Mouse (Mus musculus) liver, embryonic 12.5 days (tissue): ENCODE measurements around the gene Tbl1x. TPM values are rescaled to one million over a fixed set of nuclear protein-coding genes. Genes with fewer than 3 reads are reported as not detected.
A peak's percentile ranks its signal among the peaks of the same experiment; 100 is the strongest.

Source experiments
- ATAC-seq: fragments of 200-750 bp; cut with Nextera tagmentation; 2 replicates; pipeline ENCODE4 v1.8.0; 2017; ENCODE audit warnings: moderate number of reproducible peaks, mild to moderate bottlenecking, moderate library complexity
- H3K27ac ChIP-seq: fragments of 300-500 bp; sonication (generic); 2 replicates; pipeline ENCODE4 v1.5.1; 2016; ENCODE audit warnings: mild to moderate bottlenecking
- H3K27me3 ChIP-seq: fragments of 300-500 bp; sonication (generic); replicated peaks from 2 replicates; pipeline ENCODE4 v1.6.1; 2016; ENCODE audit warnings: mild to moderate bottlenecking, moderate library complexity
- H3K36me3 ChIP-seq: fragments of 300-500 bp; sonication (generic); 2 replicates; pipeline ENCODE4 v1.6.1; 2016; ENCODE audit warnings: mild to moderate bottlenecking, moderate library complexity
- H3K4me1 ChIP-seq: fragments of 300-500 bp; sonication (generic); 2 replicates; pipeline ENCODE4 v1.6.1; 2016
- H3K4me2 ChIP-seq: fragments of 300-500 bp; sonication (generic); 2 replicates; pipeline ENCODE4 v1.6.1; 2016; ENCODE audit warnings: mild to moderate bottlenecking, moderate library complexity
- H3K4me3 ChIP-seq: fragments of 300-500 bp; sonication (generic); 2 replicates; pipeline ENCODE4 v1.5.1; 2016; ENCODE audit warnings: mild to moderate bottlenecking, moderate library complexity
- H3K9ac ChIP-seq: fragments of 300-500 bp; sonication (generic); 2 replicates; pipeline ENCODE4 v1.6.1; 2016; ENCODE audit warnings: mild to moderate bottlenecking, moderate library complexity
- H3K9me3 ChIP-seq: fragments of 300-500 bp; sonication (generic); replicated peaks from 2 replicates; pipeline ENCODE4 v1.6.1; 2016; ENCODE audit warnings: mild to moderate bottlenecking, moderate library complexity
- WGBS: fragments of 180-500 bp; shearing (Covaris S2); methylation state at CpG from one replicate; pipeline ENCODE4 v1.1.7; 2016; ENCODE audit not compliant: insufficient replicate concordance; 5-methylcytosine and 5-hydroxymethylcytosine counted together
- polyA plus RNA-seq: library from polyadenylated mRNA; unstranded; fragments of >200 nt; fragmentation: Nextera tagmentation; extraction: Ambion mirVana; gene quantifications from 2 replicates; pipeline ENCODE4 v1.2.1, GENCODE M21; 2016

The Tbl1x gene
- polyA plus RNA-seq, 1 experiment from 2014 or later = 27.1 TPM

DNA sequence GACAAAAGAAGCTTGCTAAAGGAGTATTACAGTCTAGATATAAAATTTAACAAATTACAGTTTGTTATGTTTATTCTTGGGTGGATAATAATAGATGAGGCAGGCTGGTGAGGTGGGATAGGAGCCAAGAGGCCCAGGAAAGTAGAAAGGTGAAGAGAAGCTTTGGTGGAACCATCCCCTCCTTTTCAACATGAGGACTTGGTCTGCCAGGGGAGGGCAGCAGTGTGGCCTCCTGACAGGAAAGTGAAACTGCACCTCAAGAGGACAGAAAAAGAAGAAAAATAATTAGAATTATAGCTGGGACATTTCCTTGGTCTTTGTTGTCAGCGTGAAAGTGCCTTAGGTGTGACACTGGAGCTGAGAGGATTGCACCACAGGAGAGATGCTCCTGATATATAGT is 35.6 kb downstream of the Tbl1x start:
- Histone ChIP-seq H3K36me3 (no peaks in the 10 kb centered on the region), H3K4me3 (no peak overlapping the region), H3K4me1 (peaks cover 31% of the 10 kb centered on the region), H3K9me3 (no peaks in the 10 kb centered on the region), H3K9ac (no peak overlapping the region), H3K4me2 (no peak overlapping the region), H3K27me3 (no peaks in the 10 kb centered on the region), H3K27ac (no peak overlapping the region)
- 87% methylated on average over 1 of the region's 1 CpGs for WGBS
- no peak for ATAC-seq

DNA sequence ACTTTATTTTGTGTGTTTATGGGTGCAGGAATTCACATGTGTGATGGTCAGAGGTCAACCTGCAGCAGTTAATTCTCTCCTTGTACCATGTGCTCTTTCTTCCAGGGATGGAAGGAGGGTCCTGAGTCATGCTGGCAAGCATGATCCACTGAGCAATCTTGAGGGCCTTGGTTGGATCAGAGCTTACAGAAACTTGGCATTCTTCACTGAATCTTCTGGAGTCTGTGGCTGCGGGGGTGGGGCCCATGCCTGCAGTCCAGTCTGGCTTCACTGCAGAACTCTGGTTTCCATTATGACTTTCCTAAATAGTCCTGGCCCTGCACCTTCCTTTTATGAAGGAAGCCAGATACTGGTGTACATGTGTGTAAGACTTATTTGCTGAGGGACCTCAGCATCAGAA is 38.1 kb downstream of the Tbl1x start:
- Histone ChIP-seq H3K4me3 (no peak overlapping the region), H3K36me3 (no peaks in the 10 kb centered on the region), H3K4me2 (no peak overlapping the region), H3K27me3 (no peaks in the 10 kb centered on the region), H3K9me3 (no peaks in the 10 kb centered on the region), H3K27ac (no peak overlapping the region), H3K9ac (no peak overlapping the region), H3K4me1 (peaks cover 31% of the 10 kb centered on the region)
- 71% methylated on average over 1 of the region's 1 CpGs for WGBS
- no peak for ATAC-seq

DNA sequence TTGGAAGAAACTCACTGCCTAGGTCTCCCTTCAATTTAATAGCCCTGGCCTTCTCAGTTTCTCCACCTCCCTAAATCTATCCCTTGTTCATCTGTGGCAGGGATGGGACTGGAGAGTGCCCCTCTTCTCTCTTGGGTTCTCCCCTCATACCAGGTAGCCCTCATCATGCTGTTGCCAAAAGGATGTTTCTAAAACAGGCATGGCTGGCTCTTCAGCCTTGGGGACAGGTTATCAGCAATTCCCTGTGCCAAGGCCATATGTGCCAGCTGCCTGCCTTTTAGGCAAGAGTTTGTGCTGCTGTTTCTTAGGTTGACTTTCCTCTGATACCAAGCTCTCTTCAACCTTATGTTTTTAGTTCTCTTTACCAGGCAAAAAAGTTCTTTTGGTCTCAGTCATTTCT is 39.6 kb downstream of the Tbl1x start:
- Histone ChIP-seq H3K4me1 (peaks cover 22% of the 10 kb centered on the region), H3K4me2 (no peak overlapping the region), H3K9me3 (no peaks in the 10 kb centered on the region), H3K27me3 (no peaks in the 10 kb centered on the region), H3K36me3 (no peaks in the 10 kb centered on the region), H3K9ac (no peak overlapping the region), H3K27ac (no peak overlapping the region), H3K4me3 (no peak overlapping the region)
- ATAC-seq = no peak

DNA sequence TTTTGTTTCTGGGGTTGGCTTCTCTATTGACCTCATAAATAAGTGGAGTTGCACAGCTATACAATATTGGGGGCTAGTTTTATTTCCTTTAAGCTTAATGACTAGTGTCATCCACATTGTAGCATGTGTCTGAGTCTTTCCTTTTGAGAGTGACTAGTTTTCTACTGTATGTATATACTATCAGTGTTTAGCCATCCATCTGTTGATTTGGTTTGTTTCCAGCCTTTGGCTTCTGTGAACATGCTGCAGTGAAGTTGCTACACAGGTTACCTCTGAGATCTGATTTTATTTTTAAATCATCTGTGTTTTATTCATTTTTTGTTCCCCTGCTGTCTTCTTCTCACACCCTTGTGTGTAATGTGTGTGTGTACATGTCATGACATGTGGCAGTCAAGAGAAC is 40.5 kb downstream of the Tbl1x start:
- ATAC-seq = no peak
- no peak overlapping the region for H3K27ac ChIP-seq

DNA sequence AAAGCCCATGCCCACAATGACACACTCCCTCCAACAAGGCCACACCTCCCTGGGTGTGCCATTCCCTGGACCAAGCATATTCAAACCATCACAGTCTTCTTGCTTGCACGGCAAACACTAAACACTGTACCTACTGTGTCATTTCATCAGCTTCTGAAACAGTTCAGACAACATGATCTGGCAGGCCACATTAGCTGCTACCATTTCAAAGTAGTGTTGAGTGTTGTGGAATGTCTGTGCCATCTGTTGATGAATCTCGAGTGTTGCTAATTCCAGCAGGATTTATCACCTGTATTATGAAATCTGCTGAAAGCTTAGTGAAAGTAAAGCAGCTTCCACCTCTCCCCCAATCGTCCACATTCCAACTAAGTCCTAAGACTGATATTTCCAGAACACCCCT is 41.3 kb downstream of the Tbl1x start:
- peaks cover 6% of the 10 kb centered on the region; the same call in 1 of the 2 replicates for H3K4me1 ChIP-seq
- no peak for ATAC-seq
- H3K4me2 ChIP-seq = no peak overlapping the region
- 65% methylated on average over 3 of the region's 3 CpGs for WGBS
- H3K9ac ChIP-seq = no peak overlapping the region
- H3K27ac ChIP-seq = no peak overlapping the region
- no peaks in the 10 kb centered on the region for H3K36me3 ChIP-seq
- no peaks in the 10 kb centered on the region for H3K9me3 ChIP-seq
- no peaks in the 10 kb centered on the region for H3K27me3 ChIP-seq
- no peak overlapping the region for H3K4me3 ChIP-seq

More for the DNA sequence above, 40.5 kb downstream of the Tbl1x start:
- Histone ChIP-seq H3K9me3 (no peaks in the 10 kb centered on the region), H3K4me3 (no peak overlapping the region), H3K9ac (no peak overlapping the region), H3K27me3 (no peaks in the 10 kb centered on the region), H3K36me3 (no peaks in the 10 kb centered on the region), H3K4me2 (no peak overlapping the region), H3K4me1 (peaks cover 14% of the 10 kb centered on the region)

DNA sequence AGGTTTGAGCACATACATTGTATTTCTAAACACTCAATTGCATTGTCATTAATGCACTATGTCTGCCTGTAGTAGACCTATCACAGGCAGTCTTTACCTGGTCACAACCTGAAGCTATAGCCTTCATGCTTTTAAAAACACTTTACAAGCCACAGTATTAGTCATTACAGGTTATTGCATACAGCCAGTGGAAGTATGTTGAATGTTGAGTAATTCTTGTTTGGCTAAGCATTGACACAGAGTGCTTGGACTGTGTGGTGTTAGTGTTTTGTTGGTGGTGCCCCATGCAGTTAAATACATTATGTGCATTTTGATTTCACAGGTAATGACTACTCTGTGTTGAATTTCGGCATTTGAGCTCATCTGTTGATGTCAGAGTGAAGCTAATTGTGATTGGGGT is 45.2 kb downstream of the Tbl1x start:
- 64% methylated on average over 1 of the region's 1 CpGs for WGBS
- Histone ChIP-seq H3K4me1 (peaks cover 11% of the 10 kb centered on the region; the same call in 1 of the 2 replicates), H3K4me3 (no peak overlapping the region), H3K27ac (no peak overlapping the region), H3K4me2 (no peak overlapping the region), H3K9ac (no peak overlapping the region), H3K9me3 (no peaks in the 10 kb centered on the region), H3K27me3 (no peaks in the 10 kb centered on the region), H3K36me3 (peaks cover under 1% of the 10 kb centered on the region)
- ATAC-seq = no peak

DNA sequence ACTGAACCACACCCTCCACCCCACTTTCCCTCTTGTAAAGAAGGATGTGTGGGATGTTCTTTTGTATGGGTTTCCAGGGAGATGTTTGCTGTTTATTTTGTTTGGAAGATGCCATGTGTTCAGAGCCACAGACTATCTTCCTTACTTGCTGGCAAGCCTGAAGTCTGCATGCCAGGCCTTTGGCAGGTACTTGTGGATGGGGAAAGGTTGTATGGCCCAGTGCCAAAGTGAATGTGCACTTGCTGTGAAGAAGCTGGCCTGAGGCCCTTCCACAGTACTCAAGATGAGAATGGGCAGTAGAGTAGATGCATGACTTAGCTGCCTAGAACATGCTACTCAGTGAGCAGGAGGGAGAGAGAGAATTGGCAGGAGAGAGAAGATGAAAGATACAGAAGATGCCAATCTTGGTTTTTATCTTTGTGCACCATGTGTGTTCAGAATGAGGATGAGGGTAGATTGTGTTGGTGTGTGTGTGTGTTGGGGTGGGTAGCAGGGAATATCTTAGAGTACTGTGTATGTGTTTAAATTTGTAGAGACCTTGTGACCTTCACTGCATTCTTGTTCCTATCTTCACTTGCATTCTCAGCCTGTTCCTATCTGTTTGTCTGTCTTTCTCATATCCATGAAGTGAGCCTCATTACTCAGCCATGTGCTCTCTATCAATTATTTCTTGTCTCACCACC is 48.5 kb downstream of the Tbl1x start:
- Histone ChIP-seq H3K4me2 (no peak overlapping the region), H3K9ac (no peak overlapping the region), H3K4me1 (peaks cover 11% of the 10 kb centered on the region; the same call in 1 of the 2 replicates), H3K27ac (no peak overlapping the region), H3K36me3 (peaks cover 5% of the 10 kb centered on the region), H3K9me3 (no peaks in the 10 kb centered on the region), H3K4me3 (no peak overlapping the region), H3K27me3 (no peaks in the 10 kb centered on the region)
- ATAC-seq = peak; percentile 52

DNA sequence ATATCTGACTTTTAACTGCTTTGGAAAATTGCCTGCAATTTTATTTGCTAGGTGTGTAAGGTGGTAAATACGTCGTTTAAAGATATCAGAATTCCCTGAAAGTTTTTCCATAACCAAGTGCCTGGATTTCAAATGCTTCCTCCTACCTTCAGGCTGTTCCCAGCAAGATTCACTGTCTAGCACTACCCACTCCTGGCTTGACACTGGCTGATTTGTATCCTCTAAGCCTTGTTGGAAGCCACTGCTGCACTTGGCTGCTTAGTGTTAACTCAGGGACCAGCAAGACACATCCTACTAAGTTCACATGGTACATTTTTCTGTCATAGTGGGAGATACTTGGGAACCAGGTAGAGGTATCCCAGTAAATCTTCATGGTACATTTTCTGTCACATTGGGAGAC is 52.8 kb downstream of the Tbl1x start:
- no peak overlapping the region for H3K9ac ChIP-seq
- H3K4me3 ChIP-seq = no peak overlapping the region
- no peak for ATAC-seq
- no peaks in the 10 kb centered on the region for H3K9me3 ChIP-seq
- H3K4me1 ChIP-seq = peaks cover 28% of the 10 kb centered on the region
- WGBS = 79% methylated on average over 2 of the region's 2 CpGs
- H3K27me3 ChIP-seq = no peaks in the 10 kb centered on the region
- H3K36me3 ChIP-seq = peaks cover 5% of the 10 kb centered on the region
- H3K4me2 ChIP-seq = no peak overlapping the region
- no peak overlapping the region for H3K27ac ChIP-seq

DNA sequence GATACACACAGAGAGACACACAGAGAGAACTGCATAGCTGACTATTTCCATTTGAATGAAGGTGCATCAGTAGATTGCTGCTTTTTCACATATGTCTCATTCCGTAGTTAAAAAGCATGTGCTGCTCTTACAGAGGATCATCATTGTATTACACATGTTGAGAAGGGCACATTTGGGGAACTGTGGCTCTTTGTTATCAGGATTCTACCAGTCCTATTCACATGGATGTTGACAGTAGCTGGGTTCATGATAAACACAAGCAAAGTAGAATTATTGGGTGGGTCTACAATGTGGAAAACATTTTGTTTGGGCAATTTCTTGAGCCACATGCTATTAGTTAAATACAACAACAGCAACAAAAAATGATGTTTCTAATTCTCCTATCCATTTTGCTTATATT is 55.9 kb downstream of the Tbl1x start:
- Histone ChIP-seq H3K4me1 (peaks cover 17% of the 10 kb centered on the region), H3K9me3 (no peaks in the 10 kb centered on the region), H3K27me3 (no peaks in the 10 kb centered on the region), H3K36me3 (no peaks in the 10 kb centered on the region), H3K4me3 (no peak overlapping the region), H3K9ac (no peak overlapping the region), H3K27ac (no peak overlapping the region), H3K4me2 (no peak overlapping the region)
- peak; percentile 71 for ATAC-seq
- 44% methylated on average over 1 of the region's 1 CpGs for WGBS

DNA sequence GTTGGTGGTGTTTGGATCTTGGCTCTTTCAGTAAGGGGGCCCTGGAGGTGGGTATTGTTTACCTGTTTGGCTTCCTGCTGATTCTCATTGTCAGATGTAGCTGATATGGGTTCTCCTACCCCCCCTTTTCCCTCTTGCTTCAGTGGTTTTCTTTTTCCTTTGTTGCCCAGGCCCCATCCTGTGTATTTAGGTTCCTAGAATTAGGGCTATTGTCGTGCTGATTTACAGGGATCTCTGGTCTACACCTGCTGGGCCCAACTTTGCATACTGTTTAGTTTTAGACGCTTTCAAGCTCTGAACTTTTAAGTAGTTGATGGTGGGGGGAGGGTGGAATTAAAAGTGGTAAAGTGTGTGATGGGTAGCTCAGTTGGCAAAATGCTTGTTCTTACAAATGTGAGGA is 57.2 kb downstream of the Tbl1x start:
- Histone ChIP-seq H3K27me3 (no peaks in the 10 kb centered on the region), H3K9me3 (no peaks in the 10 kb centered on the region), H3K4me1 (peaks cover 17% of the 10 kb centered on the region), H3K9ac (no peak overlapping the region), H3K4me3 (no peak overlapping the region), H3K4me2 (no peak overlapping the region), H3K36me3 (no peaks in the 10 kb centered on the region), H3K27ac (no peak overlapping the region)
- ATAC-seq = no peak
- WGBS = 48% methylated on average over 2 of the region's 2 CpGs

DNA sequence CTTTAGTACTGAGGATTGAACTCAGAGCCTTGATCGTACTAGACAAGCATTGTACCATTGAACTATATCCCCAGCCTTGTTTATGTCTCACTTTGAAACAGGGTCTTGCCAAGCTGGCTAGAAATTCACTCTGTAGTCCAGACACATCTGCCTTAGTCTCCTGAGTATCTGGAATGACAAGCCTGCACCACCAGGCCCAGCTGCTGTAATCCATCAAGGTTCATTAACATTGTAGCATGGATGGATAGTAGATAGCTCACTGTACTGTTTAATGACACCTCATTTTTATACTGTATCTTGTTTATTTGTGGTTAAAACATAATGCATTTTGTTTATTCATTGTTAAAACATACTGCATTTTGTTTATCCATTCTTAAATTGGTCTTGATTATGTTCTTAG is 62.9 kb downstream of the Tbl1x start:
- Histone ChIP-seq H3K27ac (no peak overlapping the region), H3K4me1 (peaks cover 11% of the 10 kb centered on the region), H3K4me3 (no peak overlapping the region), H3K9me3 (no peaks in the 10 kb centered on the region), H3K4me2 (no peak overlapping the region), H3K36me3 (no peaks in the 10 kb centered on the region), H3K9ac (no peak overlapping the region), H3K27me3 (no peaks in the 10 kb centered on the region)
- no peak for ATAC-seq
- 84% methylated on average over 1 of the region's 1 CpGs for WGBS

DNA sequence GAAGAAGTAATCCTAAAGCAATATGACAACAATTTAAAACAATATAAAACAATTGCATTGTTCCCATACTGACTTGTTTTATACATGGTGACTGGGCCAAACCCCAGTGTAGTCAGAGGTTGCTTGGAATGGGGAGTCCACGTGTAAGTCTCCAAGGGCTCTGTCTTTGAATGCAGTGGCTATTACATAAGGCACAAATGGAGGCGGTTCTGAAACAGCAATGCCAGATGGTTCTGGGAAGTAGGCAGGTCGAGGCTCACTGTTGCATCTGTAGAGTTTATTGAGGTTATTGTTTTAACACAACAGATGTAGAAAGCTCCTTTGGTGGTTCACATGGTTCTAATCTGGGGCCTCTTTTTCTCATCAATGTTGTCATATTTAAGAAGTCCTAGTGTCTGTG is 66.3 kb downstream of the Tbl1x start:
- Histone ChIP-seq H3K4me1 (peaks cover 40% of the 10 kb centered on the region), H3K4me3 (no peak overlapping the region), H3K4me2 (no peak overlapping the region), H3K9ac (no peak overlapping the region), H3K27ac (no peak overlapping the region), H3K9me3 (no peaks in the 10 kb centered on the region), H3K27me3 (no peaks in the 10 kb centered on the region), H3K36me3 (no peaks in the 10 kb centered on the region)
- ATAC-seq = no peak
- WGBS = 69% methylated on average over 3 of the region's 3 CpGs

DNA sequence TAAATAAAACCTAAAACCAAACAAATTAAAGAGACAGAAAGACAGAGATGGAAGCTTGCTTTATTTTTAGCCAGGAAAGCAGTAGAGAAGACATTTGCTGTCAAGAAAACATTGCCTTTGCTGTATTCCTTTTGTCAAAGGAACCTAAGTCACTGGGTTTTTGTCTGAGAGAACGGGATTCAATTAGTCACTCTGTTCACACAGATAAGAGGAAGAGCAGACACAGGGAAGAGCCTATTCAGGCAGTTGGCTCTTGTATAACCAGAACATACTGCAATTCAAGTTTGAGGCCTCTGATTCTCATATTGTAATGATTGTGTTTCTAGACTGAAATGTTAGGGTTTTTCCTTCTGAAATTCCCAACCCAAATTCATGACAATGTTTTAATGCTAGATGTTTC is 67.4 kb downstream of the Tbl1x start:
- H3K9ac ChIP-seq = no peak overlapping the region
- ATAC-seq = no peak
- no peak overlapping the region for H3K4me3 ChIP-seq
- H3K27me3 ChIP-seq = no peaks in the 10 kb centered on the region
- H3K36me3 ChIP-seq = no peaks in the 10 kb centered on the region
- peaks cover 42% of the 10 kb centered on the region for H3K4me1 ChIP-seq
- H3K4me2 ChIP-seq = no peak overlapping the region
- H3K27ac ChIP-seq = no peak overlapping the region
- 19% methylated on average over 1 of the region's 1 CpGs for WGBS
- H3K9me3 ChIP-seq = no peaks in the 10 kb centered on the region
